Mouse (Mus musculus): ENCODE measurements around the gene Lgals12.

The Lgals12 gene

DNA sequence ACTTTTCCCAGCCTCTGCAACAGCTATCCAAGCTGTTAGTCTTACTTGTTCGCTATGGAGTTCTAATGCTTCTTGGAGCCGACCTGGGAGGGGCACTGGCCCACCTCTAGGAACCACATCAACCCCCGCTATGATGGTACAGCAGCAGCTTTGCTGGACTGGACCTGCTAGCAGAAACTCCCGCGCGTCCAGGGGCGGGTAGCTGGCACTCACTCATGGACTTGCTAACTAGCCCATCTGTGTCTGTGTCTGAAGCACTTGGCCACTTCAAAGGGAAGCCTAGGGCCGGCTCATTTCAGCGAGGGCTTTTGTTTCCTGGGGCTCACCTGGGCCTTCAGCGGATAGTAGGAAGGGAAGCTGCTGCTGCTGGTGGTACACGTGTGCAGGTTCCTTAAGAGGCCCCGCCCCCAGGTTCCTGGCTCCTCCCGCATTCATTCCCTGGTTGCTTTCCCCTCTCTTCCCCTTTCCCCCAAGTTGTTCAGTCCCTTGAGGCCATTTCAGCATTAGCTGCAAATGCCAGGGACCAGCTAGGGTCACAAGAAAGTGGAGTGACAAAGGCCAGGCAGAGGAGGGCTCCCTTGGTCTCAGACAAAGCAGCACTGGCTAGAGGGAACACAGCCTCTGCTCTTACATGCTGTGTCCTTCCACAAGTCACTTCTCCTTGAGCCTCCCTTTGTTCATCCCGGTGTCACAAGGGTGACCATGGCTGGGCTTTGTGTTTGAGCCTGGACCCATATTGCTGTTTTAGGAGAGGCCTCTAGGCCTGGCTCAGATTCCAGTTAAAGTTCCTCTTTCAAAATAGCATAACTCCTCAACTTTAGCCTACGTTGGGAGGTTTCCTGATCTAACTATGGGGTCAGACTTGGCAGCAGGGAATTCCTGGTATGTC is at the start of gene Lgals12:
Gene Lgals12, minus strand, starts transcription at position 393 of the 889 bp plus-strand sequence.
- DNase-seq (ENCODE audit: low spot score), result no peak

DNA sequence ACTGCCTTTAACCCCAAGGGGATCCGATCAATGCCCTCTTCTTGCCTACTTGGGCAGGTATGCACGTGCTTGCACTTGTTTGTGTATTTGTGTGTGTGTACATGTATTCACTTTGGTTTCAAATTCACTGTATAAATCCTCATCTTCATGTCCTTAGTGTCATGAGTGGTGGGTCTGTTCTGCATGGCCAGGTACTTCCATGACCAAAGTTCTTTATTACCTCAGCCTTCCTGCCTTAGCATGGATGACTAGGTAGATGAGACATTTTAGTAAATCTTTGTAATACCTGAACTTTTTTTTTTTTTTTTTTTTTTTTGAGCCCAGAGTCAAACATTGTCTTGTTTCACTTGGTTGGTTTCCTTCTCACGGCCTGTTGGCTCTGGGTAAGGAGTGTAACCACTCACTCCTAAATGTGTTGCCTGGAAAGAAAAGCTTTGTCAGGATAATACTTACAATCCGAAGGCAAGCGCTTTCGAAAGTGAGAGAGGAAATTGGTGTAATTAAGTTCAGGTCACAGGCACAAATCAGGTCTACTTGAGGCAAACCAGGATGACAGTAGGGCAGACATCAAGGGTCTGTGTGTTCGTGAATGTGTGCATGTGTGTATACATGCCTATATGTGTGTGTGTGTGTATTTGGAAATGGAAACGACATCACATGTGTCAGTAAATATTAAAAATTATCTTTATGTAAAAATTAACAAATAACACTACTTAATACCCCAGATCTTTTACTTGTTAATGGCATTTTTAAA is 42.1 kb upstream of the Lgals12 start:
- DNase-seq (ENCODE audit: low spot score), result no peak

DNA sequence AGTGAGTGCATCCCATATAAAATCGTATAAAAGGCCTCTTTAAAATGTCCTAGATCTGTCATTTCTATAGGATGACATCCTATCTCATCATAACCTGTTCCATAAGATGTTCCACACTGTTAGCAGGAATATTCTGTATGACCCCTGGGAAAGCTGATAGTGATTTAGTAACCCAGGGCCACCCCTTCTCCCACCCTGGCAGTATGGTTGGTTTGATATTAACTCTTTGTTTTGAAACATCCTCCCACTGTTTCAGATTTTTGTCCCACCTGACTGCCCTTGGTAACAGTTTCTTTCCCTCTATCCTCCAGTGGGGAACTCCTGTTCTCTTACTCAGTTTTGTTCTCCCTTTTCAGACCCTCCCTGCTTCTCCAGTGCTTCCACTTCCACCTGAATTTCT is 26.8 kb upstream of the Lgals12 start:
- no peak for DNase-seq (ENCODE audit: low spot score)

DNA sequence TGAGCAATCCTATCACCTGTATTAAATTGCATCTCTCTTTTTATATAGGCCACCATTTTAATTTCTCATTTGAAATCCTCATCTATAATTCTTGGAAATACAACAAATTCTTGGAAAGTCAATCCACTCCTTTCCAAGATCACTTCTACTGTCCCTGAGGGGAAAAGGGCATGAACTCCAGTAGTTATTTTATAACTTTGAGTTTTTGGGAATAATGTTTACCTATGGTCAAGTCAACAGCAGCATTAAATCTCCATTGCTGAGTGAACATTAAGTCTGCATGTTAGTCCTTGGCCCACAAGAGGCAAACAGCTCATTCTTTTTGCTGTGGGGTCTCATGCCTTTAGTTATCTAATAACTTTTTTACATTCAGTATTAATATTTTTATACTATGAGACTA is 26.0 kb upstream of the Lgals12 start:
- DNase-seq (ENCODE audit: low spot score), result no peak

DNA sequence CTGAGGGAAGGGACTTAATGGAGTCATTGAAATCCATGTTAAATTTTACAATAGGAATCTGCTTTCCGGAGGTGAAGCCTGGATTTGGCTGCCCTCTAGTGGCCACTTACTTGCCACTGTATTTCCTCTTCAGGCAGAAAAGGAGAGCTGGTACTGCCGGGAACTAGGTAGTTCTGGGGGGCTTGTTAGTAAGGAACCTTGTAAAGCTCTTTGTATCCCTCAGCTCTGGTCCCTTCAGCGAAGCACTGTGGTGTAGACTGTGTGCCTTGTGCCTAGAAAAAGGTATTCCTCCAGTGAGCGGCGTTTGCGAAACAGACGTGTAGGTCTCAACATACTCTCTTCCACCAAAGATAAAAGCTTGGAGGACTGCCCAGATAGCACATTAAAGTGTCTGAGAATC is 10.7 kb upstream of the Lgals12 start:
- peak; percentile 49 for DNase-seq (ENCODE audit: low spot score)

DNA sequence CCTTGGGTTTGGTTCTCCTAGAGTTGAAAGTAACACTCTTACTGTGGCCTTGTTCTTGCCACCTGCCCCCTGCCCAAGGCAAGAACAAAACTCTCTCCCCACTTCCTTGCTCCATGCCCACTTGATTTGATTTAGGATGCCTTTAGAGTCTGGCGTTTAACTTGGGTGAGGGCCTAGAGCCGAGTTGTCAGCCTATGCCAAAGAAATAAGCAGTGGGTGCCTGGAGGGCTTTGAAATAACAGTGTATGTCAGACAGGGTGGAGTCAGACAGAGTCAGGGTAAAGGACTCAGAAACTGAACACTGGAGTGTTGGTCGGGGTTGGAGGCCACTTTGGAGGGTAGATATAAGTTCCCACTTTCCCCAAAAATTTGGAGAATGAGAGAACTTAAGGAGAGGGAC is 10.1 kb upstream of the Lgals12 start:
- DNase-seq (ENCODE audit: low spot score), result no peak

DNA sequence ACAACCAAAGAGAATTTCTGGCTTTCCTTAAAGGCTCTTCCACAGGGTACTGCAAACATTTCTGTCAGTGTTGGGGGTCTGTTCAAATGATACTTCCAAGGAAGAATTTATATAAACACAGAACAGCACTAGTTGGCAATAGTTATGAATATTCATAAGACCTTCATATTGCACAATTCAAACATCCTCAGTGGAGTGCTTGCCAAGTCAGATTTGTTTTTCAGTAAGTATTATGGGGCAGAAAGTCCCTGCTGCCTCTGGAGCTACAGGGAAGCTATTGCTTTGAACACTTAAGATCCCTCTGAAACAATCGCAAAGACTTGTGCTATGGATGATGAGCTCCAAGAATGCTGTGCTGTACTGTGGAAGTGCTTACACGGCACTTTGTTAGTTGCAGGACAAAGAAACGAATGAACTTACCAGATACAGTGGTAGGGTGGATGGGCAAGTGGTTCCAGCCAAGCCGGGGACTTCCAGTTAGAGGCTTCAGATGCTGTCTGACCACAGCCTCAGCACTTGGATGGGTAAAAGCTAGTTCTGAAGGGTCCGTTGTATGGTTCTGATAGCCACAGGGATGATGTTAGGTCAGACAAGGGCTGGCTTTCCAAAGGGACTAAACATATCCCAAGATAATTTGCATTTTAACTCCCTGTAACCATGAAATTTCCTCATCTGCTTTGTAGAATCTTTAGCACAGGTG is 9.4 kb upstream of the Lgals12 start:
- DNase-seq (ENCODE audit: low spot score), result no peak

DNA sequence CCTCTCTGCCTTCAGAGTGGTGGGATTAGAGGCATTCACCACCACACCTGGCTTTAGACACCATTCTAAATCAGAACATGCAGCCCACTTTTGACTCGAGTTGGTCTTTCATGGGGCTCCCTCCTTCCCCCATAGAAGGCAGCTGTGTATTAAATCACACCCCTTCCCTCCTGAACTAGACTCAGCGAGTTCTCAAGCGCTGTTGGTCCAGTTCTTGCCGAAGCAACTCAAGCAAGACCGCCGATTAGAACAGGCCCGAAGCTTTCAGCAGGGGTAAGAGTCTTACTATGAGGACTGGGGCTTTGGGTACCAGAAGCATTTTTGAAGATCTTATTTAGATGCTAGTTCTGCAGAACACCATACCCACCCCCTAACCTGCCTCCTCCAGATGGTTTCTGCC is 6.2 kb upstream of the Lgals12 start:
- DNase-seq (ENCODE audit: low spot score), result no peak

DNA sequence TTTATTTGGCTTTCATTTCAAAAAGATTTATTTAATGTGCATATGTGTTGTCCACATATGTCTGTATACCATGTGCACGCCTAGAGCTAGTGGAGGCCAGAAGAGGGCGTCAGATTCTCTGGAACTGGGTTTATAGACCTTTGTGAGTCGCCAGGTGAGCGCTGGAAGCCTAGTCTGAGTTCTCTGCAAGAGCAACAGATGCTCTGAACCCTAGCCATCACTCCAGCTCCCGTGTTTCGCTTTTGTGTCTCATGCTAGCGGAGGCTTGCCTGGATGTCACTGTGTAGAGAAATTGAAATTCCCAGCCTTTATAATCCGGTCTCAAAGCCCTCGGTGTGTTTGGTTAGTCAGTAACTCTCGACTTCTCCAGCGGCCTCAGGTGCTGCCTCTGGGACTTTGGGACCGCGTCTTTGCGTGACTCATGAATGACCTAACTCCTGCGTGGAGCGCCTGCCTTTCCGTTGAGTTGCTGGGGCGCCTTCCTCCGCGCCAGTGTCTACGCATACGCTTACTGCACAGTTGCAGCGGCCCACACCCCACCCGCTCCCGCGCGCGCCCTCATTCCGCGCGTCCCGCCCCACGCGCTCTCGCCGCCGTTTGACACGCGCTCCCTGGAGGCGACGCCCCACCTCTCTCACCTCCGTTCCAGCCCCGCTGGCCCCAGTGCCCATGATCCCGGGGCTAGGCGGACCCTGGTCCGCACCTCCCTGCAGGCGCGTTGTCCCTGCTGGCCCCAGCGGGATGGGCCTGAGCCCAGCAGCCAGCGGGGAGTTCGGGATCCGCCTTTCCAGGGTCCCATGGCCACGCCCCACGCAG is 5.2 kb upstream of the Lgals12 start, which contains the start of gene Hrasls5:
Gene Hrasls5, plus strand, starts transcription at position 600 of the 816 bp plus-strand sequence.
- DNase-seq (ENCODE audit: low spot score), result no peak

DNA sequence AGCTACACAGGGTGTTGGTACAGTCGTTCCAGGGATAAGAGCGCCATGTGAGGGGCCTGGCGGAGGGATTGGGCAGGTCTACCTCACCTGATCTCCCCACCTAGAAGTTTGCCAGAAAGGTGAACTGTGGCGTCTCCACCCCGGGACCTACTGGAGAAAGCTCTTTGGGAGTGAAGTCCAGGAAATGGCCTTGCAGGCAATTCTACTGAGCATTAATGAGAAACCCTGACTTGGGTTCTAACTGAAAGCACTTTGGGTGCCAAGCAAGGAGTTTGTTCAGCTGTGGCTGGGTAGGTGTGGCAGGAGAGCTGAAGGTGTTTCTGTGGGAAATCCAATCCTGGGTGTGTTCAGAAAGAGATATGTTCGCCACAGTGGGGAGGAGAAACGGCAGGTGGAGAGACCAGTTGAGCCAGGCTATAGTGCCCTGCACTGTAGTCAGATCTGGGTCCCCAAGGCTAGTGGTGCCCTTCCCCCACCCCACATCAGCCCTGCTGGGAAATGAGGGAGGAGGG is 753 bp upstream of the Lgals12 start:
- DNase-seq (ENCODE audit: low spot score), result no peak

DNA sequence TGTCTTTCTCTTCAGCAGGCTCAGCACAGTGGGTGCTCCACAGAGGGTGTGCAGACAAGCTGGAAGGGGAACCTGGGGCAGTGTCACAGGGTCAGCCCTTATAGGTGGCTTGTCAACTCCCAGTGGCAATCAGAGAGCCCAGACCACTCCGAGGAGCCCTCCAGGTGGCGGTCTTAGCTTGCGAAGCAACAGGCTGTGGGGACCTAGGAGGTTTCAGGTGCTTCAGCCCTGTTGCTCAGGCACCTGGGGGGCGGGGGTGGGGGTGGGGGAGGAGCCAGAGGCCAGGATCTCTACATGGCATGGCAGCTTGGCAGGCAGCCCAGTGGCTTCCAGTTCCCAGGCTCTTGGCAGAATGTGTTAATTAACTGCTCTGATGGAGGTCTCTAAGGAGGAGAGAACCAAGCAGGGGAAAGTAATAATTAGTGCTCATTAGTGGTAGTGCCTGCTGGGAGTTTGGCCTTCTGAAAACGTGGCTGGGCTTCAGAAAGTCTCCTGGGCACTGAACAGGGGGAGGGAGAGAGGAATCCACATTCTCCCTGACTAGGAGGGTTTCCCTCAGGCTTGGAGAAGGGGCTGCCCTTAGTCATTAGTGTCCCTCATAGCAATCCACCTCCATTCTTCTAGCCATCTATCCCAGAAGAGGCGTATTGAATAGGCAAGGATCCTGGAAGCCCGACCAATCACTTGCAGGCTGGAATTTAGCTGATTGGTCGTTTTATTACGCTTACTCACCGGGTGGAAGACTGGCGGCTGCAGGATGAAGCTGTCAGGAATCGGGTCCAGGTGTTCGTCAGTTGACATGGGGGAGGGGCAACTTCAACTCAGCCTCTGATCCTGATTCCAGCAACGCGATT is 836 bp downstream of the Lgals12 start:
- no peak for DNase-seq (ENCODE audit: low spot score)

DNA sequence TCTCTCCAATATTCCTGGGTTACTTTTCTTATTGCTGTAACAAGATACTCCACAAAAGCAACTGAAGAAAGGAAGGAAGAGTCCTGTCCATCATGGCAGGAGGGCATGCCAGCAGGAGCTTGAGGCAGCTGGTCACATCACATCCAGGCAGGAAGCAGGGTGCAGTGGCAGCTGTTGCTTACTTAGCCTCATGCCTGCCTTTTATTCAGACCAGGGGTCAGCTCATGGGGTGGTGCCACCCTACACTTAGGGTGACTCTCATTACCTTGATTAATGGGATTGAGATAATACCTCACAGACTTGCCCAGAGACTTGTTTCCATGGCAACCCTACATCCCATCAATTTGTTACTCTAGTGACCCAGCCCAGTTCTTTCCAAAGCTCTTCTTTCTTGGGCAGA is 2.0 kb downstream of the Lgals12 start:
- no peak for DNase-seq (ENCODE audit: low spot score)

DNA sequence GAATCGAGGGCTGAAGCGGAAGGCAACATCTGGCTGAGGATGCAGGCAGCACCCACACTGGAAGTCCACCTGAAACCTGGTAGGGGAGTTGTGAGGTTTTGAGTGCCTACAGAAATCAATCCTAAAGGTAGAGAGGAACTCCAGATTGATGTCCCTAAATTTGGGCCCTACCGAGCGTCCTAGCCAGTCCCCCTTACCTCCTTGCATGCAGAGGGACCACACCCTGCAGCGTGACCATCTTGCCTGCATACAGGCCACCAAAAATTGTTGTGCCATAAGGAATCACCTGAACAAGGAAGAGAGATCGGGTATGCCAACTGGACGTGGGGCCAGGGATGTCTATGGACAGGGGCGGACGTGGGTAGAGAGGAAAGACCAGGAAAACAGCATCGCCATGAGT is 2.9 kb downstream of the Lgals12 start:
- DNase-seq (ENCODE audit: low spot score), result no peak

DNA sequence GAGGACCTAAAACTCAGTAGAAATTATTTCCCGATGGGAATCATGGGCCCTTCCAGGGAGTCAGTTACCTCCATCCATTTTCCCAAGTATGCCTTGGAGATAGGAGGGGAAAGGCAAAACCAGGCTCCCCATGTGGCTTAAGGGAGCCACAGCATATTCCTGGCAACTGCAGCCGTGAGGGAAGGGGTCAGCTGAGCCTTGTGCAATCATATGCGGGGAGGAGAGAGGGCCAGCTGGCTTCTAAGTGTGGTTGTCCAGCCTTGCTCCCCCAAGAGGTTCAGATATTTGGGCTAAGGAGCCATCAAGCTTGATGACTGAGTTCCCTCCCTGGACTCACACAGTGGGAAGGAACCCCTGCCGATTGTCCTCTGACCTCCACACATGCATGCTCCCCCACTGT is 5.4 kb downstream of the Lgals12 start:
- no peak for DNase-seq (ENCODE audit: low spot score)

DNA sequence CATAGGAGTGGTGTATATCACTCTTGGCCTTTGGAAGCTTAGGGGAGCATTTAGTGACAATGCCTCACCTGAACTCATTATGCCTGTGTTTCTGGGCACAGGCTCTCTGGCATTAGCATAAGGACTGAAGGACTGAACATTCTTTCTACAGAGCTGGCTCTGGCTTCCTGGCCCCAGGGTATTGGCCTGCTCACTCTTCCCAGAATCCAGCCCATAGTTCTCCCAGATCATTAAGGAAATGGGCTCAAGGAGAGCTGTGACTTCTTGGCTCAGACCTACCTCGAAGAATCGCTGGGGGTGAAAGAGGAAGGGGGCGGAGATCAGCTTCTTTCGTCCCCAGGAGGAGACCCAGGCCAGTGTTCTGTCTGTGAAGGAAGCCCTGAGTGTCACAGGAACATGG is 8.5 kb downstream of the Lgals12 start:
- DNase-seq (ENCODE audit: low spot score), result no peak

DNA sequence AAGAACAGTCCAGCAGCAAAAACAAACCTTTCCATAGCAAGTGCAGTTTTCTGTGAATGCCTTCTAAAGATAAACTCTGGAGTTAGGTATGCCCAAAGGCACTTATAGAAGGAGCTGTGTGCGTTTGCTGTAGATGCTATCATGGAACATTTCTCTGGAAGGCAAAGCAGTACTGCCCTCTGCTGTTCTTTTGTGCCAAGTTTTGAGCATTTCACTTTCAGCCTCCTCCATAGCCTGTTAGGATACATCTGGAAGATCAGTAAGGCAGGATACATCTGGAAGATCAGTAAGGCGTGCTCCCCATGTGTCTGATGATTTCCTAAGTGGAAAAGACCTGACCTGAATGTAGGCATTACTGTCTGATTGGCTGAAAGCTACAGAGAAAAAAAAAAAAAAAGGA is 11.5 kb downstream of the Lgals12 start:
- DNase-seq (ENCODE audit: low spot score), result no peak

DNA sequence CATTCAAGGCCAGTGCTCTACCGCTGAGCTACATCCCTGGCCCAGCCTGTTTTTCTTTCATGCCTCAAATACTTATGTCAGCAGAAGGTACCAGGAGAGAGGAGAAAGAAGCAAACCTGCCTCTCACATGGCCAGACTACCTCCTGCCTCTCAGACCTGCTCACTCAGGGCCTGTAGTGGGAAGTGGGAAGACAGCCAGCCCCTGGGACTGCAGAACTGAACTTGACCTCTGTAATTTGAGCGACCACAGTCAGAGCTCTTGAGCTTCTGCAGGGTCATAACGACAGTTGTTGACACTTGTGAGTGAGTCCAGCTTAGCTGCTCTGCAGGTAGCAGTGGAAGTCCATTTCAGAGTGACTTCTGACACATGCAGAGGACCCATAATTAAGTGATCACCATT is 15.0 kb downstream of the Lgals12 start:
- no peak for DNase-seq (ENCODE audit: low spot score)

DNA sequence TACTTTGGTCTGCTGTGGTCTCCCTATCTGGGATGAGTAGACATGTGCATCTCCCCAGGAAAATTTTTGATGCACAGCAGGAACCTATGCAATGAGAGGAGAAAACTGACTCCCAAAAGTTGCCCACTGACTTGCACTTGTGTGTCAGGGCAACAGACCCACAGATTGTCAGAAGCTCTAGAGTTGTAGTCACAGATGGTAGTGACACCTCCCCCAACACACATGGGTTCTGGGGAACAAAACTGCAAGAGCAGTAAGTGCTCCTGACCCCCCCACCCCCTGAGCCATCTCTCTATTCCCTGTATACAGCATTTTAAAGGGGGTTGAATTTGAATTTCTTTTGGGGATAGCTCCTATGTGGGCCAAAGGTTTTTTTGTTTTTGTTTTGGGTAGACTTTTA is 16.2 kb downstream of the Lgals12 start:
- DNase-seq (ENCODE audit: low spot score), result no peak

DNA sequence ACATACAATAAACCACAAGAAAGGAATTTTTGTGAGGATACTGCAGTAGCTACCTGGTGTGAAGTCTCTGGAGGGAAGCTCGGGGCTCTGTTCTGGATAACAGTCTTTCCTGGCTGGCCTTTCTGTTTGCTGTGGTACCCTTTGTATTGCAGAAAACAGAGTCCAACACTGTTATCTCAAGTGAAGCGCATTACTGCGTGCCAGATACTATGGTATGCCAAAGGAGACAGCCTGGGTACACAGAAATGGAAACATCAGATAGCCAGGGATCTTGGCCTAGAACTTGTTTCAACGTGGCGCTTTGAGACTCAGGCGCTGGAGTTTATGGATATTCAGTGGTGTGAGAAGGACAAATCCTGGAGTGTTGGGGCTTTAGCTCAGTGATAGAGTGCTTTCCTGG is 21.2 kb downstream of the Lgals12 start:
- no peak for DNase-seq (ENCODE audit: low spot score)

DNA sequence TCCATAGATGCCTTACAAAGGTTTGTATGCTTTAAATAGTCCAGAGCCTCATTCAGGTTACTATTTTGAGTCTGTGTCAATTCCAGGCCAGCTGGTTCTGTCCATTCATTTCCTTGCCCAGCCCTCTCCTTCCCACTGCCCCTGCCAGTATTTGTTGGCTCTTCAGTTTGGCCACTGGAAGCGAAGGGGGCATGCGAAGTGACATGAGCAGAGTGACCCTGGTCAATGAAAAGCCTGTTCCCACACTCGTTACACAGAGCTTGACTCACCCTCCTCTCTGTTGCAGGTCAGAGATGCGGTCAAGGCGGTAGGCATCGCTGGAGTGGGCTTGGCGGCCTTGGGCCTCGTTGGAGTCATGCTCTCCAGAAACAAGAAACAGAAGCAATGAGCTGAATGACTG is 21.7 kb downstream of the Lgals12 start:
- no peak for DNase-seq (ENCODE audit: low spot score)

DNA sequence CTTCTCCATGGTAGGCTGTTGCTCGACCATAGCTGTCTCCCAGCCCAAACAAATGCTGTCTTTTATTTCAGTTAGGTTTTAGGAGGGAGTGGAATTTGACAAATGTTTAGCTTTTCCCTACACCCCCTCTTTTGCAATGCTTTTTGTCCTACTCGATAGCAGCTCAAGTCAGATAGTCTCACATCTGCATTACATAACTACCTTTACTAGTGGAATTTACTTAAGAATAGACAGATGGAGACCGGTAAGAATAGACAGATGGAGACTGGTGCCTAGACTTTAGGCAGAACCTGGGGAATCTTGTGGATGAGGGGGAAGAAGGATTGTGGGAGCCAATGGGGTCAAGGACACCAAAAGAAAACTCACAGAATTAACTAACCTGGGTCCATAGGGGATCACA is 23.4 kb downstream of the Lgals12 start:
- DNase-seq (ENCODE audit: low spot score), result no peak
